Mouse (Mus musculus) kidney, adult 2 months (tissue): ENCODE data around the gene Rnpc3.

Experiments used
- CTCF ChIP-seq: fragments of 200-500 bp; conservative IDR thresholded peaks from 2 replicates; pipeline ENCODE4 v1.5.1; 2011; ENCODE audit warnings: low read depth, mild to moderate bottlenecking, control low read depth, low read length, moderate library complexity, mixed read lengths; ENCODE audit not compliant: insufficient read depth, insufficient read length
- POLR2A ChIP-seq: fragments of 200-500 bp; IDR thresholded peaks from one replicate; pipeline ENCODE4 v1.6.1; 2011; ENCODE audit warnings: low read depth, low read length, control low read depth

GRCm38 (mm10) chr3:113634220-113634619 lies 4.3 kb upstream of the Rnpc3 start:
- TF ChIP-seq CTCF: no peak
- TF ChIP-seq POLR2A: no peak
